Mouse (Mus musculus) testis, adult 2 months (tissue): ENCODE measurements around the gene Tk1.

Experiments used
- CTCF ChIP-seq: fragments of 200-500 bp; IDR thresholded peaks from 2 replicates; pipeline ENCODE4 v1.5.1; 2012; ENCODE audit warnings: low read depth, mild to moderate bottlenecking, inconsistent platforms, low read length, moderate library complexity; ENCODE audit not compliant: control insufficient read depth, insufficient read depth, insufficient replicate concordance
- POLR2A ChIP-seq: fragments of 200-500 bp; IDR thresholded peaks from 2 replicates; pipeline ENCODE4 v1.6.1; 2012; ENCODE audit warnings: low read depth, mild to moderate bottlenecking, inconsistent platforms, low read length, moderate library complexity; ENCODE audit not compliant: control insufficient read depth

DNA sequence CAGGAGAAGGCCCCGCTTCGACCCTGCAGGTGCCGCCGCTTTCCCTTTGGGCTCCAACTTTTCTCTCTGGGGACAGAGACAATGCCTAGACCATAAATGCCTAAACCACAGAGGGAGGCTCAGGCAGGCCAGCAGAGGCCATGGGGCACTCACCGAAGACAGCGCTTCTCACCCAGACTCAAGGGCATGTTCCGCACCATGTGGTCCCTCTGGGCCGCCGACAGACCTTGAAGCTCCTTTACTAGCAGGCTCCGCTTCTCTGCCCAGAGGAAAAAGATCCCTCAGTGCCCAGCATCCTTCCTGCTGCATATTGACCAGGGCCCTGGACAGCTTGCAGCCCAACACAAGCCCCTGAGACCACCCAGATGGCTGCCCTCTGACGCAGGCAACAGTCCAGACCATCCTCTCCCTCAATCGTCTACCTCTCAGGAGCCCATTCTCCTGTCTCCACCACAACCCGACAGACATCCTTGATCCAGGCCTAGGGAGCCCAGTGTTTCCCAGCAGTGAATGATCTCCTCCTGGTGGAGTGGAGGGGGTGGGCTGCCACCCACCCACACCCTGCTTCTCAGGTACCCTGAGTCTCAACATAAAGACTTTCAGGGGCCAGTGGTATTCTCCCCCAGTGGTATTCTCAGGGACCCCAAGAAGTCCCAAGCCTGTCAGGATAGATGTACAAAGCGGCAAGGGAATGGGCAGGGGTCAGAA, 49.7 kb downstream of the Tk1 start:
- TF ChIP-seq CTCF (no peak), POLR2A (no peak)
